Mouse (Mus musculus) midbrain, embryonic 10.5 days (tissue): ENCODE results near the gene Aknad1. TPM values are rescaled to one million over a fixed set of nuclear protein-coding genes. Genes with fewer than 3 reads are reported as not detected.

ENCODE experiments used
- DNase-seq: peaks from one replicate; pipeline ENCODE4 v3.0.0-alpha.2; 2017; ENCODE audit warnings: low spot score
- H3K27ac ChIP-seq: fragments of 300-500 bp; sonication (generic); replicated peaks from 2 replicates; pipeline ENCODE4 v1.5.1; 2016; ENCODE audit warnings: mild to moderate bottlenecking
- H3K27me3 ChIP-seq: fragments of 300-500 bp; sonication (generic); 2 replicates; pipeline ENCODE4 v1.6.1; 2016; ENCODE audit warnings: low read depth, mild to moderate bottlenecking; ENCODE audit not compliant: poor library complexity, severe bottlenecking
- H3K36me3 ChIP-seq: fragments of 300-500 bp; sonication (generic); 2 replicates; pipeline ENCODE4 v1.6.1; 2016; ENCODE audit warnings: mild to moderate bottlenecking, moderate library complexity
- H3K4me1 ChIP-seq: fragments of 300-500 bp; sonication (generic); 2 replicates; pipeline ENCODE4 v1.6.1; 2016
- H3K4me3 ChIP-seq: fragments of 300-500 bp; sonication (generic); 2 replicates; pipeline ENCODE4 v1.5.1; 2016; ENCODE audit warnings: mild to moderate bottlenecking, moderate library complexity
- H3K9me3 ChIP-seq: fragments of 300-500 bp; sonication (generic); replicated peaks from 2 replicates; pipeline ENCODE4 v1.6.1; 2016; ENCODE audit warnings: mild to moderate bottlenecking
- WGBS: fragments of 180-500 bp; shearing (Covaris S2); methylation state at CpG from one replicate; pipeline ENCODE4 v1.1.7; 2016; 5-methylcytosine and 5-hydroxymethylcytosine counted together
- polyA plus RNA-seq: library from polyadenylated mRNA; unstranded; fragments of >200 nt; fragmentation: Nextera tagmentation; extraction: Ambion mirVana; gene quantifications from 2 replicates; pipeline ENCODE4 v1.2.1, GENCODE M21; 2016

Gene Aknad1
- polyA plus RNA-seq, 1 experiment from 2014 or later = not detected

DNA sequence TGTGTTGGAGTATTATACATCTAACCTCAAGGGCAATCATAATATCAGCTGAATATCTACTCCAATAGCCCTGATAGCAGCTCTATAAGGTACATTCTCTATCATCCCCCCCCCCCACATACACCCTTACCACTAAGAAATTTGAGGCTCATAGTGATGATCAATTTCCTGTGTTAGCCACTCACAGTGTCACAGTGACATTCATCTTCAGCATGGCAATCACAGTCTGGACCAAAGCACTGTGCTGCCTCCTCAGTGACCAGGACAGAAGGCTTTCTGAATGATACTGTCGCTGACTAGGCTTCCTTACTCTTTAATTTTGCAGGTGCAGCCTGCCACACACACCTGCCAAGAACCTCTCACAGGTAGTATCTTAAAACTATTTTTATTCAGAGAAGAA lies 16.7 kb downstream of the Aknad1 start:
- Histone ChIP-seq H3K27ac (no peak overlapping the region), H3K4me1 (no peaks in the 10 kb centered on the region), H3K27me3 (no peaks in the 10 kb centered on the region), H3K4me3 (no peak overlapping the region), H3K9me3 (no peaks in the 10 kb centered on the region), H3K36me3 (no peaks in the 10 kb centered on the region)
- 77% methylated on average over 1 of the region's 1 CpGs for WGBS
- no peak for DNase-seq

- Histone ChIP-seq H3K27ac (no peak overlapping the region), H3K4me3 (no peak overlapping the region), H3K36me3 (no peaks in the 10 kb centered on the region), H3K9me3 (no peaks in the 10 kb centered on the region), H3K4me1 (no peaks in the 10 kb centered on the region), H3K27me3 (no peaks in the 10 kb centered on the region)
- no peak for DNase-seq
- WGBS = 86% methylated on average over 9 of the region's 9 CpGs
Measured at GRCm38 (mm10) chr3:108757570-108757969, 18.1 kb downstream of the Aknad1 start.

DNA sequence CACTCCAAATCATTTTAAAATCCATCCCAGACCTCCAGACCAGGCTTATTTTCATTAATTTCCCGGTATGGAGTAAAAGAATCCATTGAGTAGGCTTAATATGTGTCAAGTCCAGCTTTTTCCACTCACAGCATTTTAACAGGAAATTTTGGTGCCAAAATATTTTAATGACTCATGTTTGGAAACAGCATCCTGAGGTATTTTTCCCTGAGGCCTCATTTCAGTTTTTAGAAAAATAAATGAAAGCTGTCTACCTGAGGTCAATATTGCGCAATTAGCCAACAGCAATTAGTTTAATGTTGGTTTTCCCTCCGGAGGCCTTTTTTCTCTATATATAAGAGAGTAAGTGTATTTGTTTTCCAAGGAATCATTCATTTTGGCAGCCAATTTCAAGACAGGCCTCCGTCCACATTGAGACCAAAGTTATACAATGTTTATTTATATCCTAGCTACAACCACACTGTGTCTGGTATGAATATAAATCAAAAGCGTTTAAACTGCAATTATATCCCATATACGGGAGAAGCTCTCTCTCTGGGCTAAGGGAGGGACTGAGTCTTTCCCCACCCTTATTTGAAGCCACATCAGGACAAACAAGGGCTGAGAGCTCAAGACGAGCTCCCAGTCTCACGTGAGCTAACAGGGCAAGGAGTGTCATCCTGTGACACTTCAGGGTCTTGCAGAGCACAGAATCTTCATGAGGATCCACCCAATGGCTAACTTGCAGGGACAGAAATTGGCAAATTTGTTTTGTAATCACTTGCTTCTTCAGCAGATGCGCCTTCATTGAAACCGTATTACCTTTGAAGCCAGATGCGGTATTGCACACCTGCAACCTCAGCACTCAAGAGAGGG lies 20.3 kb downstream of the Aknad1 start:
- WGBS = 91% methylated on average over 11 of the region's 11 CpGs
- no peak for DNase-seq
- H3K27ac ChIP-seq = no peak overlapping the region

DNA sequence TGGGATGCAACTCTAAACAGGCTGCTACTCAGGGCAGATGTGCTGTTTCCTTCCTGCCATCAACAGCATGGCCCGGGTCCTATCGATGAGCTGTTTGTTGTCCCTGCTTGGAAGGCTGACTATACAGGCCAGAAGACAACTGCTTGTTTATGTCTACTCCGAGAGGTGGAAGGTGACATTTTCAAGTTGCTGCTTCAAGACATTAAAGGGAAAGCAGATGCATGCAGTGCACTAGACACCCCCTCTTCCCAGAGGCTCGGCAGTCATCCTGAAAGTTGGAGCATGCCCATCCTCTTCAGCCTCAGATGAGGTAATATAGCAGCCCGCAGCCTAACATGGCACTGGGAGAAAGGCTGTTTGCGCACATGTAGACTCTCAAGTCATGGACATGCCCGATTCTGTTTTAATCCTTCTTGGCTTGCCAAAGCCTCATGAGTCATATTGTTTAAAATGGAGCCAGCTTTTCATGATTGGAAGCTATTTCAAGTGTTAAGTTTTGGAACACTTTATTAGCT lies 23.2 kb downstream of the Aknad1 start:
- Histone ChIP-seq H3K4me1 (peaks cover 8% of the 10 kb centered on the region), H3K9me3 (no peaks in the 10 kb centered on the region), H3K27ac (no peak overlapping the region), H3K36me3 (no peaks in the 10 kb centered on the region), H3K4me3 (no peak overlapping the region), H3K27me3 (no peaks in the 10 kb centered on the region)
- DNase-seq = no peak
- 90% methylated on average over 7 of the region's 7 CpGs for WGBS

More for the DNA sequence above, 20.3 kb downstream of the Aknad1 start:
- Histone ChIP-seq H3K4me1 (peaks cover under 1% of the 10 kb centered on the region), H3K9me3 (no peaks in the 10 kb centered on the region), H3K27me3 (no peaks in the 10 kb centered on the region), H3K4me3 (no peak overlapping the region), H3K36me3 (no peaks in the 10 kb centered on the region)

GRCm38 (mm10) chr3:108763691-108764090 lies 24.2 kb downstream of the Aknad1 start:
- no peak overlapping the region for H3K4me3 ChIP-seq
- H3K27ac ChIP-seq = no peak overlapping the region
- H3K9me3 ChIP-seq = no peaks in the 10 kb centered on the region
- H3K27me3 ChIP-seq = no peaks in the 10 kb centered on the region
- no peaks in the 10 kb centered on the region for H3K36me3 ChIP-seq
- 83% methylated on average over 2 of the region's 2 CpGs for WGBS
- DNase-seq = no peak
- peaks cover 8% of the 10 kb centered on the region for H3K4me1 ChIP-seq

DNA sequence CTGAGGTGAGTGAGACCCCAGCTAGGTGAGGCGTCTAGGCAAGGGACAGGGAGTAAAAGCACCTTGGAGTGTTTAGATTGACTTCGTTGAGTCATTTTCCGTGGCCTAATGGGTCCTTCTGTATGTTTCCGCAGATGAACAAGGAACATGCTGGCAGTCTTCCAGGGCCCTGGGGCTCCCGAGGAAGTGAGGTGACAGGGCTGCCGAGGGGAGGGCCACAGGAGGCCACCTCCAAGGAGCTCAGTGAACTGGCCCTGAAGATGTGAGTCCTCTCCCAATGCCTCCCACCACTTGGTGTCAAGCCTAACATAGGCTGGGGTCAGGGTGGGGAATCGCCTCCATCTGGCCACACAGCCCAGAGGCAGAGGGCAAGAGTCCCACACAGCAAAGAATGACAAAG lies 25.5 kb downstream of the Aknad1 start:
- DNase-seq = no peak
- no peaks in the 10 kb centered on the region for H3K36me3 ChIP-seq
- H3K9me3 ChIP-seq = no peaks in the 10 kb centered on the region
- H3K27ac ChIP-seq = no peak overlapping the region
- H3K4me3 ChIP-seq = no peak overlapping the region
- peaks cover 8% of the 10 kb centered on the region for H3K4me1 ChIP-seq
- H3K27me3 ChIP-seq = no peaks in the 10 kb centered on the region
- 79% methylated on average over 7 of the region's 7 CpGs for WGBS

- WGBS = 86% methylated on average over 7 of the region's 7 CpGs
- no peaks in the 10 kb centered on the region for H3K36me3 ChIP-seq
- DNase-seq = no peak
- H3K4me3 ChIP-seq = no peak overlapping the region
- no peaks in the 10 kb centered on the region for H3K9me3 ChIP-seq
- no peak overlapping the region; the same call in 1 of the 2 replicates for H3K27ac ChIP-seq
- H3K4me1 ChIP-seq = peaks cover 8% of the 10 kb centered on the region
- H3K27me3 ChIP-seq = no peaks in the 10 kb centered on the region
Measured at GRCm38 (mm10) chr3:108765476-108765875, 26.0 kb downstream of the Aknad1 start.

GRCm38 (mm10) chr3:108766943-108767342 lies 27.5 kb downstream of the Aknad1 start:
- no peaks in the 10 kb centered on the region for H3K9me3 ChIP-seq
- no peak overlapping the region for H3K27ac ChIP-seq
- no peaks in the 10 kb centered on the region for H3K27me3 ChIP-seq
- no peak for DNase-seq
- H3K4me1 ChIP-seq = peaks cover 12% of the 10 kb centered on the region
- no peaks in the 10 kb centered on the region for H3K36me3 ChIP-seq
- WGBS = 89% methylated on average over 7 of the region's 7 CpGs
- H3K4me3 ChIP-seq = no peak overlapping the region

GRCm38 (mm10) chr3:108767416-108767815 lies 28.0 kb downstream of the Aknad1 start:
- DNase-seq = no peak
- no peaks in the 10 kb centered on the region for H3K36me3 ChIP-seq
- WGBS = 90% methylated on average over 10 of the region's 10 CpGs

DNA sequence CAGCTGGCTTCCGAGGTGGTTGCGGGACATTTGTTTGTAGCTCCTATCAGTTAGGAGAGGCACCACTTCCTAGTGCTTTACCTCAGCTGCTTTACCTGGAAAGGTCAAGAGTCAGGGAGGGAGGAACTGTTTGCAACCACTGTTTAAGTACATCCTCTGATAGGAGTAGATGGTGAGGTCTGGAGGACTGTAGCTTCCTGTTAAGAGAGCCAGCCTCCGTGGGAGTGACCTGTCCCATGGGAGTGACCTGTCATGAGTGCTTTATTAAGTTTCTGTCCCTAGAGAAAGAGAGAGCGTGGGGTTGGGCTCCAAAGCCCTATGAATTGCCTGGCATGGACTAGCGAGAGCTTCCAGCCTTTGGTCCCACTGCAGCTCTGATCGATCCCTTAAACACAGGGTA lies 30.1 kb downstream of the Aknad1 start:
- no peak for DNase-seq
- Histone ChIP-seq H3K4me1 (peaks cover 12% of the 10 kb centered on the region), H3K27ac (no peak overlapping the region), H3K36me3 (no peaks in the 10 kb centered on the region), H3K27me3 (no peaks in the 10 kb centered on the region), H3K9me3 (no peaks in the 10 kb centered on the region), H3K4me3 (no peak overlapping the region)
- 87% methylated on average over 6 of the region's 6 CpGs for WGBS

More at GRCm38 (mm10) chr3:108767416-108767815, 28.0 kb downstream of the Aknad1 start:
- H3K9me3 ChIP-seq = no peaks in the 10 kb centered on the region
- no peak overlapping the region for H3K27ac ChIP-seq
- H3K27me3 ChIP-seq = no peaks in the 10 kb centered on the region
- H3K4me3 ChIP-seq = no peak overlapping the region
- peaks cover 12% of the 10 kb centered on the region for H3K4me1 ChIP-seq

DNA sequence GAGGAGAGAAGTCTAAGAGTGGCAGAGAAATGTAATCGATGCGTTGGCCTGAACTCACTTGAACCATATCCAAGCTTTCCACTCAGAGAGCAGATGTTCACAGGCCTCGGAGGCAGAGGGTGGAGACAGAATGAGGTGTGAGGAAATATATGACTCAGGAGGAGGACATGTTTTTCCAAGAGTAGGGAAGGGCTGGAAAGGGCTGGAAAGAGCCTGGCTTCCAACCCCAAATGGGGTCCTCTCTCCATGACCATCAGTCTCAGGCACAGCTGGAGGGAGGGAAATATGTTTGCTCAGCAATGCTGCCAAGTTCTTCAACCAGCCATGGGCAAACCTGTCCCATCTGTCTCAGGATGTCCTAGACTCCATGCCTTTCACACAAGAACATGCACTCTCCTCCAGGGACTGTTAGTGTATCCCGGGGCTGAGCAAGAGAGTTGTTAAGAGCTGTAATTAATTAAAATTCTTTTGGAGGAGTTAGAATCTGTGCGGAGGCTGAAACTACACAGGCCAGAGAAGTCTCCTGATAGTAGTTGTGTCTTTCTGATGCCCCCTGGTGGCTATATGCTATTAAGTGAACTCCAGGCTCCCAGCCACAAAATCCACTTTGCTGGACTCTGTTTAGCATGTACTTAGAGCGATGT lies 31.4 kb downstream of the Aknad1 start:
- DNase-seq = peak; percentile 55
- WGBS = 58% methylated on average over 6 of the region's 6 CpGs
- 0 out of 2 replicates have a peak, but pooled peaks cover 5% of the 10 kb centered on the region for H3K4me1 ChIP-seq
- no peak overlapping the region for H3K27ac ChIP-seq
- H3K27me3 ChIP-seq = no peaks in the 10 kb centered on the region
- H3K9me3 ChIP-seq = no peaks in the 10 kb centered on the region
- no peaks in the 10 kb centered on the region for H3K36me3 ChIP-seq
- no peak overlapping the region for H3K4me3 ChIP-seq

- no peaks in the 10 kb centered on the region for H3K36me3 ChIP-seq
- H3K9me3 ChIP-seq = no peaks in the 10 kb centered on the region
- no peak overlapping the region for H3K4me3 ChIP-seq
- H3K4me1 ChIP-seq = 0 out of 2 replicates have a peak, but pooled peaks cover 5% of the 10 kb centered on the region
- 88% methylated on average over 13 of the region's 13 CpGs for WGBS
- H3K27ac ChIP-seq = 0 out of 2 replicates have a peak overlapping the region, but pooled peaks have one; percentile 23
- H3K27me3 ChIP-seq = no peaks in the 10 kb centered on the region
- no peak for DNase-seq
Measured at GRCm38 (mm10) chr3:108772211-108772610, 32.8 kb downstream of the Aknad1 start.

- DNase-seq = no peak
- Histone ChIP-seq H3K27me3 (no peaks in the 10 kb centered on the region), H3K9me3 (no peaks in the 10 kb centered on the region), H3K4me3 (no peak overlapping the region), H3K27ac (no peak overlapping the region), H3K4me1 (0 out of 2 replicates have a peak, but pooled peaks cover 5% of the 10 kb centered on the region), H3K36me3 (no peaks in the 10 kb centered on the region)
- WGBS = 89% methylated on average over 3 of the region's 3 CpGs
Measured at GRCm38 (mm10) chr3:108772811-108773210, 33.4 kb downstream of the Aknad1 start.
